Mouse (Mus musculus): ENCODE measurements around the gene Scnn1g. TPM values are rescaled to one million over a fixed set of nuclear protein-coding genes. Genes with fewer than 3 reads are reported as not detected.

Gene Scnn1g
- polyA plus RNA-seq (2016; fragmentation: Nextera tagmentation; extraction: Ambion mirVana): not detected in 2 replicates

DNA sequence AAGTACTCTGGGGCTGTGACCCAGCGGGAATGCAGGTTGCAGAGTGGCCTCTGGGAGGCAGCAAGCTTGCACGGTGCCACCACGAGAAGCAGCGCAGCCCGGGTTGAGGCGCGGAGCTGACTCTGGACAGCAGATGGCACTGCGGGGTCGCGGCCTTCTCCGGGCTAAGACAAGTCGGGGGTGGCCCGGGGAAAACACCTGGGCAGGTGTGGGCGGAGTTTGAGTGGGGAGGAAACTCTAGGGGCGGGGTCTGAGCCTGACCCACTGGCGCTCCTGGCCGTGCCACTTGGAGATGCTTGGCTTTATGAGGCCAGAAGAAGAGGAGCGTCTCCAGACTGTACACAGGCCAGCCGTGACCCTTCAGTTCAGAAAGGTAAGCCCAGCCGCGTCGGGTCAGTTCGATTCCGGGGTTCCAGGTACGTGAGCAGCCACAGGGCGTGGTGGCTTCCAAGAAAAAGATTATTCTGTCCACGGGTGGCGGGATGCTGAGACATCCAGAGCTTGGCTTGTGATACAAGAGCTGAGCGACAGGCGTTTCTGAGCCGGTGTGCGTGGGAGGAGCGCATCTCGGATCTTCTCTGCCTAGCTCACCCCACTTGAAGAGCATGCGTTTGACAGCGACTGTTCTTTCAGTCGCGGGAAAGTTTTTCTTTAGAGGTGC is at the start of gene Scnn1g:
Scnn1g (plus strand) TSS at position 309 of the 661 bp plus-strand sequence.
- Histone ChIP-seq H3K27ac (no peak within 1 kb of the TSS), H3K36me3 (replicated peaks) (no peaks in the 10 kb centered on the region), H3K4me2 (peak within 1 kb of the TSS; percentile 62), H3K4me3 (replicated peaks) (peak within 1 kb of the TSS; percentile 33), H3K4me1 (peaks cover 10% of the 10 kb centered on the region), H3K9ac (0 out of 2 replicates have a peak within 1 kb of the TSS, but pooled peaks have one; percentile 17), H3K9me3 (no peaks in the 10 kb centered on the region), H3K27me3 (peaks cover 41% of the 10 kb centered on the region)
- peak; percentile 89 for ATAC-seq (ENCODE audit: low FRiP score)
- 2% methylated on average over 38 of the region's 38 CpGs for WGBS

- H3K9me3 ChIP-seq: no peaks in the 10 kb centered on the region
- 94% methylated on average over 5 of the region's 5 CpGs for WGBS
- no peak overlapping the region for H3K9ac ChIP-seq
- no peaks in the 10 kb centered on the region for H3K27me3 ChIP-seq
- no peak for ATAC-seq (ENCODE audit: low FRiP score)
- H3K27ac ChIP-seq: no peak overlapping the region
- H3K36me3 ChIP-seq (replicated peaks): no peaks in the 10 kb centered on the region
- H3K4me3 ChIP-seq (replicated peaks): no peak overlapping the region
- H3K4me2 ChIP-seq: no peak overlapping the region
- no peaks in the 10 kb centered on the region for H3K4me1 ChIP-seq
Observed at GRCm38 (mm10) chr7:121685140-121685984, 48.9 kb upstream of the Scnn1g start.

DNA sequence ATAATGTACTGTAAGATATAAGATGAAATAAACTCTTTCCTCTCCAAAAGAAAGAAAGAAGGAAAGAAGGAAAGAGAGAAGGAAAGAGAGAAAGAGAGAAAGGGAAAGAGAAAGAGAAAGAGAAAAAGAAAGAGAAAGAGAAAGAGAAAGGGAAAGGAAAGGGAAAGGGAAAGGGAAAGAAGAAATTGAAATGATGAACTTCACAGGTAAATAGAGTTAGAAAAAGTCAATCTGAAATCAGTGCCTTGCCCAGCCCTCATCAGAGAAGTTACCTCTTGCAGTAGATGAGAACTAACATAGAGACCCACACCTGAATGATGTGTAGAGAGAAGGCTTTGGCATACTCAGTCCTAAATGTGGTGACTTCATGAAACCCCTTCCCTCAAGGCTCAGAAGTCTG is 44.9 kb upstream of the Scnn1g start:
- no peak overlapping the region for H3K27ac ChIP-seq
- H3K36me3 ChIP-seq (replicated peaks): no peaks in the 10 kb centered on the region
- H3K9me3 ChIP-seq: no peaks in the 10 kb centered on the region
- H3K27me3 ChIP-seq: no peaks in the 10 kb centered on the region
- H3K9ac ChIP-seq: no peak overlapping the region
- no peak overlapping the region for H3K4me3 ChIP-seq (replicated peaks)
- no peaks in the 10 kb centered on the region for H3K4me1 ChIP-seq
- ATAC-seq (ENCODE audit: low FRiP score): no peak
- H3K4me2 ChIP-seq: no peak overlapping the region

- no peak overlapping the region for H3K9ac ChIP-seq
- H3K4me3 ChIP-seq (replicated peaks): no peak overlapping the region
- no peaks in the 10 kb centered on the region for H3K27me3 ChIP-seq
- no peaks in the 10 kb centered on the region for H3K9me3 ChIP-seq
- no peak overlapping the region for H3K27ac ChIP-seq
- no peak overlapping the region for H3K4me2 ChIP-seq
- no peaks in the 10 kb centered on the region for H3K36me3 ChIP-seq (replicated peaks)
- ATAC-seq (ENCODE audit: low FRiP score): no peak
- H3K4me1 ChIP-seq: no peaks in the 10 kb centered on the region
- 78% methylated on average over 2 of the region's 2 CpGs for WGBS
Observed at GRCm38 (mm10) chr7:121691803-121692202, 42.5 kb upstream of the Scnn1g start.

- no peaks in the 10 kb centered on the region for H3K36me3 ChIP-seq (replicated peaks)
- H3K4me3 ChIP-seq (replicated peaks): no peak overlapping the region
- H3K4me2 ChIP-seq: no peak overlapping the region
- H3K9ac ChIP-seq: no peak overlapping the region
- H3K9me3 ChIP-seq: no peaks in the 10 kb centered on the region
- no peak overlapping the region for H3K27ac ChIP-seq
- no peaks in the 10 kb centered on the region for H3K27me3 ChIP-seq
- H3K4me1 ChIP-seq: peaks cover 6% of the 10 kb centered on the region; the same call in 1 of the 2 replicates
- ATAC-seq (ENCODE audit: low FRiP score): no peak
Observed at GRCm38 (mm10) chr7:121697170-121697569, 37.1 kb upstream of the Scnn1g start.

DNA sequence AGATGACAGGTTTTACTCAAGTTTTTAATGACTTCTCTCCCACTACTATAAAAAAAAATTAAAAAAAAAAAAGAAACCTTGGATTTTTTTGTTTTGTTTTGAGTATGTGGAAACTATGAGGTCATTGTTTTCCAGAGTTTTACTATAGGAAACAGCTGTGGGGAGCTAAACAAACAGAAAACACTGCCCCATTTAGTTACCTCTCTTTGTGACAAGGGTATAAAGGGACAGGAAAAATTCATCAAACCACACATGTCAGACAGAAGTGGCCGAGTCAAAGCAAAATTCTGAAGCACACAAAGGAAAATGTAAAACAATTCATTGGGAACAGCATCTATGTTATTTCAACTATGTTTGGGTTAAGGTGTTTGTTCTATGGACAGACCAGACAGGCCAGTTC is 36.7 kb upstream of the Scnn1g start:
- H3K36me3 ChIP-seq (replicated peaks): no peaks in the 10 kb centered on the region
- H3K9me3 ChIP-seq: no peaks in the 10 kb centered on the region
- no peak overlapping the region for H3K4me3 ChIP-seq (replicated peaks)
- no peak overlapping the region for H3K9ac ChIP-seq
- H3K27me3 ChIP-seq: no peaks in the 10 kb centered on the region
- peaks cover 8% of the 10 kb centered on the region; the same call in 1 of the 2 replicates for H3K4me1 ChIP-seq
- WGBS: 59% methylated on average over 1 of the region's 1 CpGs
- no peak overlapping the region for H3K4me2 ChIP-seq
- ATAC-seq (ENCODE audit: low FRiP score): no peak
- H3K27ac ChIP-seq: no peak overlapping the region

DNA sequence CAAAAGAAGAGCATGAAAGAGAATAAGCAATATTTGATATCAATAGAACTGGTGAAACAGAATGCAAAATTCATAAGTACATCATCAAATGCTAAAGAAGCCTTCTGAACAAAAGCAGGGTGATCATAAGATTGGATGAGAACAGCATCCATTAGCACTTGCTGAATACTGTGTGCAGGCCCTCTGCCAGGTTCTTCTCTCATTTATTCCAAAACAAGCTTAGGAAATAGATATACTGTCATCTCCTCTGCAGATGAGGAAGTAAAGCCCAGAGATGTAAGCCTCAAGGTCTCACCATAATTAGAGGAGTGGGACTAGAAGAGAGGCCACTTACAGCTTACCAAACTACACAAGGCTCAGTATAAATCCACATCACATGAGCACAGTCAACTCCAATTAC is 35.1 kb upstream of the Scnn1g start:
- no peak for ATAC-seq (ENCODE audit: low FRiP score)
- no peak overlapping the region for H3K4me2 ChIP-seq
- H3K36me3 ChIP-seq (replicated peaks): no peaks in the 10 kb centered on the region
- H3K9me3 ChIP-seq: no peaks in the 10 kb centered on the region
- H3K9ac ChIP-seq: no peak overlapping the region
- H3K4me1 ChIP-seq: peaks cover 18% of the 10 kb centered on the region
- H3K27ac ChIP-seq: no peak overlapping the region
- no peaks in the 10 kb centered on the region for H3K27me3 ChIP-seq
- H3K4me3 ChIP-seq (replicated peaks): no peak overlapping the region

DNA sequence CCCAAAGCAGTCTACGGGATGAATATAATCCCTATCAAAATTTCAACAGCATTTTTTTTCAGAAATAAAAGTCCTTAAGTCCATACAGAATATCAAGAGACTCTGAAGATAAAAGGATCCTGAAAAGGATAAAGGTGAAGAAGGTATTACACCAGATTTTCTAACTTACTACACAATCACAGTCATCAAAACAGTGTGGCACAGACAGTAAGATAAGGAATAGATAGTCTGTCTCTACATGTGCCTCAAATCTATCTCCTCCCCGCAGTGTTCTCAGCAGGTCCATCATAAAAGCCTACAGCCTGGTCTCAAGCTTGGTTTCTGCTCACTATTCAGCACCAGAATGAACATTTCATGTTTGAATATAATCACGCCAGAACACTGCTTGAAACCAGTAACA is 33.8 kb upstream of the Scnn1g start:
- no peak overlapping the region for H3K27ac ChIP-seq
- no peak overlapping the region for H3K9ac ChIP-seq
- H3K36me3 ChIP-seq (replicated peaks): no peaks in the 10 kb centered on the region
- no peaks in the 10 kb centered on the region for H3K9me3 ChIP-seq
- ATAC-seq (ENCODE audit: low FRiP score): no peak
- H3K4me2 ChIP-seq: no peak overlapping the region
- H3K4me3 ChIP-seq (replicated peaks): no peak overlapping the region
- peaks cover 31% of the 10 kb centered on the region for H3K4me1 ChIP-seq
- 88% methylated on average over 3 of the region's 3 CpGs for WGBS
- H3K27me3 ChIP-seq: no peaks in the 10 kb centered on the region

GRCm38 (mm10) chr7:121701983-121702382 is 32.3 kb upstream of the Scnn1g start:
- H3K27me3 ChIP-seq: no peaks in the 10 kb centered on the region
- no peak for ATAC-seq (ENCODE audit: low FRiP score)
- WGBS: 79% methylated on average over 6 of the region's 6 CpGs
- H3K9me3 ChIP-seq: no peaks in the 10 kb centered on the region
- peak overlapping the region; percentile 7; the same call in 1 of the 2 replicates for H3K9ac ChIP-seq
- H3K4me1 ChIP-seq: peaks cover 42% of the 10 kb centered on the region
- H3K4me2 ChIP-seq: no peak overlapping the region
- no peak overlapping the region for H3K27ac ChIP-seq
- H3K4me3 ChIP-seq (replicated peaks): no peak overlapping the region
- H3K36me3 ChIP-seq (replicated peaks): no peaks in the 10 kb centered on the region

DNA sequence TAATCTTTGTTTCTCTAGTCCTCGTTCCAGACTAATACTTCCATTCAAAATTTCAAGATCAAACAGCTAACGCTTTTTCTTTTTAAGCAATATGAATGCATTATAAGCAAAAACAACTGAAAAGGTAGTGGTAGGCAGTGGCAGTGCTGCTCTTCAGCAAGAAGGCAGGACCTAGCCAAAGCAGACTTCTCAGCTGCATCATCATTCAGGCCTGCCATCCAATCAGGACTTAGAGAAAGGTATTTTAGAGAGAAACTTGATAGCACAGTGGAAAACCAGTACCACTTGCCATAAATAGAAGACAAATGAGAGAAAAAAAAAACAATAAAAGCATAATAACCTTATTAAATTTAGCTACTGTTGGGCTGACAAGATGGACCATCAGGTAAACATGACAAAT is 29.2 kb upstream of the Scnn1g start:
- Histone ChIP-seq H3K9me3 (no peaks in the 10 kb centered on the region), H3K4me1 (peaks cover 42% of the 10 kb centered on the region), H3K9ac (no peak overlapping the region), H3K27me3 (0 out of 2 replicates have a peak, but pooled peaks cover 5% of the 10 kb centered on the region), H3K4me2 (peak overlapping the region; percentile 97), H3K27ac (no peak overlapping the region), H3K36me3 (replicated peaks) (no peaks in the 10 kb centered on the region), H3K4me3 (replicated peaks) (no peak overlapping the region)
- WGBS: 88% methylated on average over 2 of the region's 2 CpGs
- ATAC-seq (ENCODE audit: low FRiP score): no peak

DNA sequence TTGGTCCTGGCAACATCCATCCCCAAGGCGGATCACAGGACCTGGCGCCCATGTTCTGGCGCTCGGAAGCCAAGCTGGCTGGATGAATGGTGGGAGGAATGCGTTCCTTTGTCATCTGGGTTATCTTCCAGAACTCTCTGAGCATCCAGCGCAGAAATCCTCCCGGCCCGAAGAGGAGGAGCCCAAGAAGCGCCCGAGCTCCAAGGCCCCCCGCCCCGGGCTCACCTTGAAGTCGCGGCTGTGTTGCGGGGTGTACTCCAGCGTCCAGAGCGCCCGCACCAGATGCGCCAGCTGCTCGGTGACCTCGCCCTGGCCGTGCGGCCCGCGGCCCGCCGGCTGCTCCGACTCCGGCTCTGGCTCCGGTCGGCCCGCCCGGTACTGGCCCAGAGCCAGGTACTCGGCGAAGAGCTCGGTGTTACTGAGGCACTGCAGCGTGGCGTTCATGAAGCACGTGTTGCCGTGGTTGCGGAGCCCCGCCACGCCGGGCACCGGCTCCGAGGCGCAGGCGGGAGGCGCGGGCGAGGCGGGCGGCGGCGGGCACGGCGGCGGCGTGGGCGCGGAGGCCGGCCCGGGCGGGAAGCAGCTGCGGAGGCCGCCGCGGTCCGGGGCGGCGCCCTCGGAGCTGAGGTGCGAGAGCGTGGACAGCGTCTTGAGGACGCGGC is 27.7 kb upstream of the Scnn1g start:
- no peaks in the 10 kb centered on the region for H3K36me3 ChIP-seq (replicated peaks)
- H3K9me3 ChIP-seq: no peaks in the 10 kb centered on the region
- ATAC-seq (ENCODE audit: low FRiP score): peak; percentile 48
- H3K27ac ChIP-seq: peak overlapping the region; percentile 92
- WGBS: under 1% methylated on average over 73 of the region's 77 CpGs
- peak overlapping the region; percentile 90 for H3K4me3 ChIP-seq (replicated peaks)
- peak overlapping the region; percentile 97 for H3K4me2 ChIP-seq
- H3K9ac ChIP-seq: peak overlapping the region; percentile 83
- 0 out of 2 replicates have a peak, but pooled peaks cover 5% of the 10 kb centered on the region for H3K27me3 ChIP-seq
- peaks cover 42% of the 10 kb centered on the region for H3K4me1 ChIP-seq

- peak; percentile 98 for ATAC-seq (ENCODE audit: low FRiP score)
- Histone ChIP-seq H3K4me1 (peaks cover 36% of the 10 kb centered on the region), H3K36me3 (replicated peaks) (no peaks in the 10 kb centered on the region), H3K4me3 (replicated peaks) (peak within 1 kb of the TSS; percentile 90), H3K4me2 (peak within 1 kb of the TSS; percentile 97), H3K9me3 (no peaks in the 10 kb centered on the region), H3K27ac (peak within 1 kb of the TSS; percentile 92), H3K9ac (peak within 1 kb of the TSS; percentile 83), H3K27me3 (0 out of 2 replicates have a peak, but pooled peaks cover 5% of the 10 kb centered on the region)
- 2% methylated on average over 39 of the region's 82 CpGs for WGBS
Observed at GRCm38 (mm10) chr7:121707073-121707667, 27.1 kb upstream of the Scnn1g start, which contains the start of gene Usp31. Gene Usp31, minus strand, starts transcription at chr7:121707253.
